Mouse (Mus musculus): ENCODE data around the gene Enpp7. TPM values are rescaled to one million over a fixed set of nuclear protein-coding genes. Genes with fewer than 3 reads are reported as not detected.

Gene Enpp7
- total and polyA plus RNA-seq, 2 experiments from 2014 or later = not detected

DNA sequence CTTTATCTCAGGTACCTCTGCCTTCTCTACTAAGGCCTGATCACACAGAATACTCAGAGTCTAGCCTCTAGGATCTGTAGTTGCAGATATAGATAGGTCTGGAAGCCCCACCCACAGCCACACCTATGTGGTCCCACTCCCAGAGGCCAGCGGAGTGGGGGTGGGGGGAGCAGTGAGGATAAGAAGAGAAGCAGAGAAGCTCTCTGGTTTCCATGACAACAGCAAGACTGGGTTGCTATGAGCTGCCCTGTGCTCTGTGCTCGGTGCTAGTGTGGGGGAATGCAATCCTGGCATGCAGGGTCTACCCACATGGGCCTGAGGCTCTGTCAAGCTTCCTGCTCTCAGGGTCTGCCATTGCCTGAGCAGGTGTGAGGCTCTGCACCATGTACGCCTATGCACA is 27.3 kb upstream of the Enpp7 start:
- no peaks in the 10 kb centered on the region for H3K9me3 ChIP-seq (ENCODE audit: low read length)

DNA sequence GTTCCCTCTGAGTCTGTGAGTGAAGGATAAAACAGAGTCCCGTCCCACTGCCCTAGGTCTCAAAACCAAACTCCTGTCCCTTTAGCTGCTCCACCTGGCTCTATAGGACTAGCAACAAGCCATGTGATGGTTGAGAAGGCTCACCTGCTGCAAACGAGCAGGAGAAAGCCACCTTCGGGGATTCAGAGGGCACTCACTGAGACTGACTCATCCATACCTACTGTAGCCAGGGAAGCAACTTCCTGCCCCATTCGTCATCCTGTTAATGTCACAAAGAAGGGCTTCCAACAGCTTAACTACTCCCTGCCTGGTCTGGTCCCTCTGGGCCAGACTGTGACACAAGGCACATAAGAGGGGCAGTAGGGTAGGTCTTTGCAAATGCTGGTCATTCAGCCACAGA is 25.5 kb upstream of the Enpp7 start:
- Histone ChIP-seq H3K4me2 (ENCODE audit: low read depth) (no peak overlapping the region), H3K4me1 (ENCODE audit: insufficient read depth) (peaks cover 13% of the 10 kb centered on the region), H3K9me3 (ENCODE audit: low read length) (no peaks in the 10 kb centered on the region), H3K9ac (no peak overlapping the region), H3K36me3 (ENCODE audit: insufficient read depth) (no peaks in the 10 kb centered on the region), H3K4me3 (ENCODE audit: low read depth, low read length) (no peak overlapping the region), H3K27me3 (ENCODE audit: insufficient read depth, low read length) (no peaks in the 10 kb centered on the region), H3K27ac (ENCODE audit: low read depth, low read length) (no peak overlapping the region)
- no peak for DNase-seq
- no peak for ATAC-seq
- TF ChIP-seq CTCF (IDR thresholded peaks at IDR 0.05; ENCODE audit: low read depth) = no peak
- WGBS = 65% methylated on average over 4 of the region's 4 CpGs

More for the DNA sequence above, 27.3 kb upstream of the Enpp7 start:
- ATAC-seq (peak; percentile 75), DNase-seq (peak; percentile 57)
- H3K27ac ChIP-seq (ENCODE audit: low read depth, low read length) = 0 out of 2 replicates have a peak overlapping the region, but pooled peaks have one; percentile 21
- no peaks in the 10 kb centered on the region for H3K36me3 ChIP-seq (ENCODE audit: insufficient read depth)
- H3K4me1 ChIP-seq (ENCODE audit: insufficient read depth) = peaks cover 22% of the 10 kb centered on the region
- H3K9ac ChIP-seq = no peak overlapping the region
- H3K4me3 ChIP-seq (ENCODE audit: low read depth, low read length) = no peak overlapping the region
- WGBS = 35% methylated on average over 3 of the region's 3 CpGs
- H3K4me2 ChIP-seq (ENCODE audit: low read depth) = no peak overlapping the region
- no peaks in the 10 kb centered on the region for H3K27me3 ChIP-seq (ENCODE audit: insufficient read depth, low read length)
- no peak for TF ChIP-seq CTCF (IDR thresholded peaks at IDR 0.05; ENCODE audit: low read depth)

DNA sequence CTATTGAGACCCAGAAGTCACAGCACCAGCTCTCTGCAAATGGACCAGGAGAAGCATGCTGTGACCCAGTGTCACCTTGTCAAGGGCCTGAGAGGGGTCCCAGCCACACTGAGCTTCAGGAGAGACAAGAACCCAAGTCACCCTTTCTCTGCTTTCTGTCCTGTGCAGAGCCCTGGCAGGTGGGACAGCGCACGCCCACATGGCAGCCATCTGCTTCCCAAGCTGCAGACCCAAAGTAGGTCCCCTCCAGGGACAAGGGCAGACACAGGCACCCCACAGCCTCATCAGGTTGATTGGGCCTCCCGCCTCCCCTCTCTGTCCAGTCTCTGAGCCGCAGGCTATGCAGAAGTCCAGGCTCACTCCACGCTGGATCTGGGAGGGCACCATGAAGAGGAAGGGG is 24.1 kb upstream of the Enpp7 start:
- no peak overlapping the region for H3K4me3 ChIP-seq (ENCODE audit: low read depth, low read length)
- H3K36me3 ChIP-seq (ENCODE audit: insufficient read depth) = no peaks in the 10 kb centered on the region
- H3K9me3 ChIP-seq (ENCODE audit: low read length) = no peaks in the 10 kb centered on the region
- no peaks in the 10 kb centered on the region for H3K27me3 ChIP-seq (ENCODE audit: insufficient read depth, low read length)
- peaks cover 7% of the 10 kb centered on the region for H3K4me1 ChIP-seq (ENCODE audit: insufficient read depth)
- H3K9ac ChIP-seq = no peak overlapping the region
- WGBS = 68% methylated on average over 5 of the region's 5 CpGs
- H3K27ac ChIP-seq (ENCODE audit: low read depth, low read length) = no peak overlapping the region
- H3K4me2 ChIP-seq (ENCODE audit: low read depth) = no peak overlapping the region
- no peak for TF ChIP-seq CTCF (IDR thresholded peaks at IDR 0.05; ENCODE audit: low read depth)
- no peak for ATAC-seq
- no peak for DNase-seq

DNA sequence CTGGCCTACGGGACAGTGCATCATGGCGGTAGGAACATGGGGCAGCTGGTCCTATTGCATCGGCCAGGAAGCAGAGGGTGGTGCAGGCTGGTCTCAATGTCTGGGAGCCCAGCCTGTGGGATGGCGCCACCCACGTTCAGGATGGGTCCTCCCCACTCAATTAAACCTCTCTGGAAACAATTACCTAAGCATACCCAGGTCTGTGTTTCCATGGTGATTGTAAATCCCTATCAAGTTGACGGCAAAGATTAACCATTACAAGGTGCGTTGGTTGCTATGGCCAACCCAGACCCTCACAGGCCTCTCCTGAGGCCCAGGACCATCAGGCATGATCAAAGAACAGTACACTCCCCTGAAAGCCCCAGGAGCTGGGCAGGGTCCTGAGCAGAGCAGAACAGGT is 22.9 kb upstream of the Enpp7 start:
- Histone ChIP-seq H3K4me3 (ENCODE audit: low read depth, low read length) (no peak overlapping the region), H3K9me3 (ENCODE audit: low read length) (no peaks in the 10 kb centered on the region), H3K4me1 (ENCODE audit: insufficient read depth) (peaks cover 7% of the 10 kb centered on the region), H3K27me3 (ENCODE audit: insufficient read depth, low read length) (no peaks in the 10 kb centered on the region), H3K27ac (ENCODE audit: low read depth, low read length) (peak overlapping the region; percentile 57; the same call in 1 of the 2 replicates), H3K9ac (no peak overlapping the region), H3K4me2 (ENCODE audit: low read depth) (no peak overlapping the region), H3K36me3 (ENCODE audit: insufficient read depth) (no peaks in the 10 kb centered on the region)
- peak; percentile 72 for ATAC-seq
- peak; percentile 43 for DNase-seq
- 26% methylated on average over 7 of the region's 7 CpGs for WGBS
- TF ChIP-seq CTCF (IDR thresholded peaks at IDR 0.05; ENCODE audit: low read depth) = no peak

DNA sequence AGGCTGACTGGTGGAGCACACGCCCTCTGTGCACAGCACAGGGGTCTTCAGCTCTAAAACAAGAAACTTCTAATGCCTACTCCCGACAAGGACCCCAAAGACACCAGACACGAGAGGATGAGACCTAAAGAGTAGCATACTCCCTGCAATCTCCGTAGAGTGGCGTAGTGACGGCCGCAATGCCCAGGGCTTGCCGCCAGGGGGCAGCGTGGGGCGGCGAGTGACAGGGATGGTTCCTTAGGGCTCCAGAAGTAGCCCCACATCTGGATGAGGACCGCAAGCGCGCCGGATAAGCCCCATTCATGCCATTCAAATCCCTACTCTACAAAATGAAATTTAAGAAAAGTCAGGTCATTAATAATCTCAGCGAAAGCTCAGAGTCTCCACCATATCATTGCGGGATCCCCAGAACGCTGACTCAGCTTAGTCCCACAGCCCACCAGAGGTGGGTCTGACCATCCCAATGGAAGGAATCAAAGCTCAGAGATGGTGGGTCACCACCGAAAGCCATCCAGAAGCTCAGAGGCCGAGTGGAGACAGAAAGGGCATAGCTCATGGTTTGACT is 16.4 kb upstream of the Enpp7 start:
- Histone ChIP-seq H3K4me3 (ENCODE audit: low read depth, low read length) (no peak overlapping the region), H3K9me3 (ENCODE audit: low read length) (no peaks in the 10 kb centered on the region), H3K4me2 (ENCODE audit: low read depth) (no peak overlapping the region), H3K9ac (no peak overlapping the region), H3K27ac (ENCODE audit: low read depth, low read length) (no peak overlapping the region), H3K36me3 (ENCODE audit: insufficient read depth) (no peaks in the 10 kb centered on the region), H3K27me3 (ENCODE audit: insufficient read depth, low read length) (no peaks in the 10 kb centered on the region), H3K4me1 (ENCODE audit: insufficient read depth) (peaks cover 9% of the 10 kb centered on the region)
- ATAC-seq (no peak), DNase-seq (peak; percentile 63)
- WGBS = 40% methylated on average over 20 of the region's 20 CpGs
- peak; percentile 87 for TF ChIP-seq CTCF (IDR thresholded peaks at IDR 0.05; ENCODE audit: low read depth)

DNA sequence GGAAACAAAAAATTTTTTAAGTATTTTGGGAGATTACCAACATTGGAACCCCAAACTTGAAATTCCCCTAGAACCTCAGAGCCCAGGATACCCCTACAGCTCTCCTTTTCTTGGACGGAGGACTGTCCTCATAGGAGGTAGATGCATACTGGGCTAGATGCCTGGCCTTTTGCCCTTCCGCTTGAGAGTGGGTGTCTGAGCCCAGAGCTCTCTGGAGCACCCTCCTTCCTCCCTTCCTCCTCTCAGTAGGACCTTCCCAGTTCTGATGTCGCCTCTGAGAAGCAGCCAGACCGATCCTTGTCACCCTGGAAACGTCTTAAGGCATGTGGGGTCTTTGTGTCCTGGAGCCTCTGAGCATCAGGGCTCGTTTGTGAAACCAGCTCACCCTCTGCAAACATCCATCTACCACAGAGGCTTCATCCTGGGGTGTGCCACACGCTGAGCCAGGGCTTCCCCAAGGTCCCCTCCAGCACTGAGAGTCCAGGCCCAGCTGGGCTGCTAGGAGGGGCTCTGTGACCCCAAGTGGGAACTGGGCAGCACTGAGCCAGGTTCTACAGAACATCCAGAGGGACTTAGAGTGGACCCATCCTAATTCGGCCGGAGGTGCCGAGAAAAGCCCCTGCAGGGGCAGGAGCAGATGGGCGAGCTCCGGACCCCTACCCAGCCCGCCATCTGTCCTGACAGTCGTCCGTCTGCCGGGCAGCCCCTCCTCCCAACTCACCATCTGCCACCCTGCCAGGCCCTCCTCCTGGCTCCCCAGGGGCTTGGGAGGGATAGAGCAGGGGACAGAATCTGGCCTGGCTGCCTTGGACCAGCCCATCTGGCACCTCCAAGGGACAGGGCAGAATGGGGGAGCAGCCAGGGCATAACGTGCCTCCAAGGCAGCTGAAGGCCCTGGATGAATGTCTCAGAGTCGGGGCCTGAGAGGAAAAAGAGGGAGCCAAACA is 15.3 kb upstream of the Enpp7 start:
- Histone ChIP-seq H3K4me3 (ENCODE audit: low read depth, low read length) (no peak overlapping the region), H3K4me2 (ENCODE audit: low read depth) (no peak overlapping the region), H3K9ac (no peak overlapping the region), H3K36me3 (ENCODE audit: insufficient read depth) (no peaks in the 10 kb centered on the region), H3K27me3 (ENCODE audit: insufficient read depth, low read length) (no peaks in the 10 kb centered on the region), H3K27ac (ENCODE audit: low read depth, low read length) (peak overlapping the region; percentile 54; the same call in 1 of the 2 replicates), H3K4me1 (ENCODE audit: insufficient read depth) (peaks cover 9% of the 10 kb centered on the region), H3K9me3 (ENCODE audit: low read length) (no peaks in the 10 kb centered on the region)
- 27% methylated on average over 17 of the region's 18 CpGs for WGBS
- peak; percentile 53 for DNase-seq
- ATAC-seq = peak; percentile 55
- TF ChIP-seq CTCF (IDR thresholded peaks at IDR 0.05; ENCODE audit: low read depth) = no peak

DNA sequence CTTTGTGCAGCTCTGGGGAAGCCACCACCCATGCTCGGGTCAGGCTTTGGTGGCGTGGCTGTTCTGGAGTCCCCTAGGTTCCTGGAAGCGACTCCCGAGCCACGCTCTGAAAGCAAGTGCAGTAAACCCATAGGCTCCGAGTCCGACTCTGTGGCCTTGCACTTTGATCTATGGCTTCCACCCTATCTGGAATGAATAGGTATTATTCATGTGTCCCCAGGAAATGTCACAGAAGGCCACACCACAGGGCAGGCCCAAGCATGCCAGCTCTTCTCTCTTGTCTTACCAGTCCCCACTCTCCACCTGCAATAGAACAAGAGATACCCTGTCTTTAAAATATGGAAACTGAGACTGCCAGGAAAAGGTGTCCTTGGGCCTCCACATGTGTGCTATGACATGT is 13.6 kb upstream of the Enpp7 start:
- ATAC-seq = no peak
- Histone ChIP-seq H3K9ac (no peak overlapping the region), H3K9me3 (ENCODE audit: low read length) (no peaks in the 10 kb centered on the region), H3K4me1 (ENCODE audit: insufficient read depth) (peaks cover 9% of the 10 kb centered on the region), H3K4me3 (ENCODE audit: low read depth, low read length) (no peak overlapping the region), H3K27ac (ENCODE audit: low read depth, low read length) (no peak overlapping the region), H3K4me2 (ENCODE audit: low read depth) (no peak overlapping the region), H3K27me3 (ENCODE audit: insufficient read depth, low read length) (no peaks in the 10 kb centered on the region), H3K36me3 (ENCODE audit: insufficient read depth) (no peaks in the 10 kb centered on the region)
- DNase-seq = no peak
- TF ChIP-seq CTCF (IDR thresholded peaks at IDR 0.05; ENCODE audit: low read depth) = no peak
- 87% methylated on average over 7 of the region's 7 CpGs for WGBS
